Mouse (Mus musculus) C2C12 (cell line): ENCODE results near the gene Mrpl54.

Experiments used
- CTCF ChIP-seq: IDR thresholded peaks from one replicate; pipeline ENCODE4 v1.5.1; 2011; ENCODE audit not compliant: control insufficient read depth, insufficient read depth, insufficient read length
- MYOD1 ChIP-seq: IDR thresholded peaks from one replicate; pipeline ENCODE4 v1.6.1; 2011; ENCODE audit warnings: low read depth; ENCODE audit not compliant: control insufficient read depth, insufficient read length
- MYOG ChIP-seq: IDR thresholded peaks from one replicate; pipeline ENCODE4 v1.6.1; 2011; ENCODE audit not compliant: control insufficient read depth, insufficient read length; ENCODE audit errors: extremely low read depth

DNA sequence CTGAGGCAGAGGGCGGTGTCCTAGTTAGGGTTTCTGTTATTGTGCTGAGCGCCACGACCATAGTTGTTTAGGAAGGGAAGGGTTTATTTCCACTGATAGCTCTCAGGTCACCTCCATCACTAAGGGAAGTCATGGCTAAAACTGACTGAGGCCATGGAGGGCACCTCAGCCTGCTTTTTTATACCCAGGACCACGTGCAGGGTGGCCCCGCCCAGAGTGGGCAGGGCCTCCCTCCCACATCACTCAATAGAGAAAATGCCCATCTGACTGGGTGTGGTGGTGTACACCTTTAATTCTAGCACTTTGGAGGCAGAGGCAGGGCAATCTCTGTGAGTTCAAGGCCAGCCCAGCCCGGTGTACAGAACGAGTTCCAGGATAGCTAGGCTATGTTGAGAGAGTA is 47.5 kb upstream of the Mrpl54 start:
- TF ChIP-seq MYOD1 (no peak), CTCF (no peak), MYOG (no peak)
